Mouse (Mus musculus): ENCODE measurements around the gene Lman1l. TPM values are rescaled to one million over a fixed set of nuclear protein-coding genes. Genes with fewer than 3 reads are reported as not detected.

Lman1l gene
- not detected for polyA plus RNA-seq (2014; fragmentation: Illumina TruSeq; extraction: RNeasy Lipid Tissue Mini Kit (QIAGEN cat#74804); ENCODE audit: low read depth, low replicate concordance)

GRCm38 (mm10) chr9:57620674-57621073, at the start of gene Lman1l:
Lman1l (minus strand) TSS chr9:57620774.

DNA sequence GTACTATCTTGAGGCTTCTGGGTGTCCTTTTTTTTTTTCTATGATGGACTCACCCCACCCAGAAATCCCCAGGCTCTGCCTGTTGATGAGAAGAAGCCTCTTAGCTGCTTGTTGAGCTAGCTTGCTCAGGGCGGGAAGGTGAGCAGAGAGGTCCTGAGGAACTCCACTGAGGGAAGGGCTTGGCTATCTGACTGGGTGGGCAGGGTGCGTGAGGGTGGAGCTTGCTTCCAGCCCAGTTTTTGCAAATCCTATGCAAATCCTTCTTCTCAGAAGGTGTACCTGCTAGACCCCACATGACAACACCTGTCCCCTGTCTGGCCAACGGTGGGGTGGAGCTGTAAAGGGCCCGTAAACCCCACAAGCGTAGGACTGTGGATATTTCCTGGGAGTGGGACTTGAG, 32.7 kb upstream of the Lman1l start, which contains the start of gene Csk:
Gene Csk, minus strand, starts transcription at position 349 of the 400 bp plus-strand sequence.

GRCm38 (mm10) chr9:57606139-57606851, 14.3 kb downstream of the Lman1l start, which contains the start of gene Cplx3:
Cplx3 (minus strand) TSS chr9:57606281.

GRCm38 (mm10) chr9:57589224-57590126, 31.1 kb downstream of the Lman1l start, which contains the start of gene Ulk3:
Ulk3 (plus strand) TSS chr9:57589452.

GRCm38 (mm10) chr9:57560861-57561710, 59.5 kb downstream of the Lman1l start, which contains the start of gene Scamp2:
Scamp2 (plus strand) TSS chr9:57560943.

Other genes starting within 250 kb of the Lman1l start
- gene Ppcdc, start 180.7 kb downstream of the Lman1l start, polyA plus RNA-seq (2014; fragmentation: Illumina TruSeq; extraction: RNeasy Lipid Tissue Mini Kit (QIAGEN cat#74804); ENCODE audit: low read depth, low replicate concordance): 4.4 TPM
- gene Scamp5, start 152.7 kb downstream of the Lman1l start, polyA plus RNA-seq (2014; fragmentation: Illumina TruSeq; extraction: RNeasy Lipid Tissue Mini Kit (QIAGEN cat#74804); ENCODE audit: low read depth, low replicate concordance): 4.0 TPM
- gene Rpp25, start 116.7 kb downstream of the Lman1l start, polyA plus RNA-seq (2014; fragmentation: Illumina TruSeq; extraction: RNeasy Lipid Tissue Mini Kit (QIAGEN cat#74804); ENCODE audit: low read depth, low replicate concordance): not detected
- 453 TPM for gene Cox5a, start 99.5 kb downstream of the Lman1l start, polyA plus RNA-seq (2014; fragmentation: Illumina TruSeq; extraction: RNeasy Lipid Tissue Mini Kit (QIAGEN cat#74804); ENCODE audit: low read depth, low replicate concordance)
- gene Fam219b, start 83.2 kb downstream of the Lman1l start, polyA plus RNA-seq (2014; fragmentation: Illumina TruSeq; extraction: RNeasy Lipid Tissue Mini Kit (QIAGEN cat#74804); ENCODE audit: low read depth, low replicate concordance): 10.2 TPM
- 12.5 TPM for gene Mpi, start 68.0 kb downstream of the Lman1l start, polyA plus RNA-seq (2014; fragmentation: Illumina TruSeq; extraction: RNeasy Lipid Tissue Mini Kit (QIAGEN cat#74804); ENCODE audit: low read depth, low replicate concordance)
- 15.0 TPM for gene Scamp2, start 59.8 kb downstream of the Lman1l start, polyA plus RNA-seq (2014; fragmentation: Illumina TruSeq; extraction: RNeasy Lipid Tissue Mini Kit (QIAGEN cat#74804); ENCODE audit: low read depth, low replicate concordance)
- 6.0 TPM for gene Ulk3, start 31.3 kb downstream of the Lman1l start, polyA plus RNA-seq (2014; fragmentation: Illumina TruSeq; extraction: RNeasy Lipid Tissue Mini Kit (QIAGEN cat#74804); ENCODE audit: low read depth, low replicate concordance)
- gene Cplx3, start 14.5 kb downstream of the Lman1l start, polyA plus RNA-seq (2014; fragmentation: Illumina TruSeq; extraction: RNeasy Lipid Tissue Mini Kit (QIAGEN cat#74804); ENCODE audit: low read depth, low replicate concordance): not detected
- gene Csk, start 32.9 kb upstream of the Lman1l start, polyA plus RNA-seq (2014; fragmentation: Illumina TruSeq; extraction: RNeasy Lipid Tissue Mini Kit (QIAGEN cat#74804); ENCODE audit: low read depth, low replicate concordance): 6.5 TPM
- gene Cyp1a2, start 62.9 kb upstream of the Lman1l start, polyA plus RNA-seq (2014; fragmentation: Illumina TruSeq; extraction: RNeasy Lipid Tissue Mini Kit (QIAGEN cat#74804); ENCODE audit: low read depth, low replicate concordance): not detected
- 0.29 TPM for gene Cyp1a1, start 67.2 kb upstream of the Lman1l start, polyA plus RNA-seq (2014; fragmentation: Illumina TruSeq; extraction: RNeasy Lipid Tissue Mini Kit (QIAGEN cat#74804); ENCODE audit: low read depth, low replicate concordance)
- gene Edc3, start 87.8 kb upstream of the Lman1l start, polyA plus RNA-seq (2014; fragmentation: Illumina TruSeq; extraction: RNeasy Lipid Tissue Mini Kit (QIAGEN cat#74804); ENCODE audit: low read depth, low replicate concordance): 3.7 TPM
- gene Clk3, start 145.1 kb upstream of the Lman1l start, polyA plus RNA-seq (2014; fragmentation: Illumina TruSeq; extraction: RNeasy Lipid Tissue Mini Kit (QIAGEN cat#74804); ENCODE audit: low read depth, low replicate concordance): 49.8 TPM
- gene Arid3b, start 216.0 kb upstream of the Lman1l start, polyA plus RNA-seq (2014; fragmentation: Illumina TruSeq; extraction: RNeasy Lipid Tissue Mini Kit (QIAGEN cat#74804); ENCODE audit: low read depth, low replicate concordance): 0.58 TPM

Data from adrenal gland, adult 10 weeks (tissue).